Mouse (Mus musculus) E14TG2a.4 (cell line): ENCODE measurements around the gene Dedd.
"Not testable (repeated sequence)": the region's sequence is repeated elsewhere in the genome, so short reads cannot be mapped to it uniquely, and the experiment has no call there.

Experiments
- H3K27me3 ChIP-seq: 2 replicates; pipeline ENCODE4 v1.6.1; 2014; ENCODE audit warnings: low read length, control low read depth; ENCODE audit not compliant: insufficient read depth
- H3K36me3 ChIP-seq: 2 replicates; pipeline ENCODE4 v1.6.1; 2014; ENCODE audit warnings: low read length, control low read depth; ENCODE audit not compliant: insufficient read depth
- H3K4me1 ChIP-seq: replicated peaks from 2 replicates; pipeline ENCODE4 v1.6.1; 2014; ENCODE audit warnings: low read depth, low read length, control low read depth
- H3K4me3 ChIP-seq: replicated peaks from 2 replicates; pipeline ENCODE4 v1.5.1; 2014; ENCODE audit warnings: mild to moderate bottlenecking, low read length
- H3K9me3 ChIP-seq: 2 replicates; pipeline ENCODE4 v1.6.1; 2014; ENCODE audit warnings: low read length, control low read depth
- CTCF ChIP-seq: conservative IDR thresholded peaks from 2 replicates; pipeline ENCODE4 v1.5.1; 2014; ENCODE audit warnings: low read length
- NANOG ChIP-seq: IDR thresholded peaks from 2 replicates; pipeline ENCODE4 v1.6.1; 2014; ENCODE audit warnings: borderline replicate concordance, low read length, mixed read lengths
- POU5F1 ChIP-seq: IDR thresholded peaks from 2 replicates; pipeline ENCODE4 v1.6.1; 2014; ENCODE audit warnings: low read length, borderline replicate concordance

The Dedd gene

GRCm38 (mm10) chr1:171295063-171295402 lies 33.9 kb upstream of the Dedd start:
- Histone ChIP-seq H3K4me3 (peak overlapping the region; percentile 94), H3K36me3 (peaks cover under 1% of the 10 kb centered on the region)

DNA sequence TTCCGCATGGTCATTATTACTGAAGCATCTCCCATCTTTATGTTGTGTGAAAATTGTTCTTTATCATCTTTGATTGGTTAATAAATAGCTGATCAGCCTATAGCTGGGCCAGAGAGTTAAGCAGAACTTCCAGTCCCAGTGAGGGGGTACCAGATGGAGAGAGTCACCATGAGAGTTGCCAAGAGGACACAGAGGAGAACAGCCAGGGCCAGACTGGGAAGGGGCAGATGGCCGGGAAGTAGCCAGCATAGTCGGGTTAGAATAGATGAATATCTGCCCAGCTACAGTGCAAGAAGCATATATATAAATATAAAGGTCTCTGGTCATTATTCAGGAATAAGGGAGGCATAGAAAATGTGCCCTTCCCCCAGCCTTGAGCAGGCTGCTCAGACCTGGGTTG lies 30.7 kb upstream of the Dedd start:
- TF ChIP-seq NANOG (no peak), POU5F1 (no peak), CTCF (no peak)
- H3K27me3 ChIP-seq, result no peaks in the 10 kb centered on the region
- H3K36me3 ChIP-seq, result no peaks in the 10 kb centered on the region
- H3K4me1 ChIP-seq, result peaks cover 22% of the 10 kb centered on the region
- no peaks in the 10 kb centered on the region for H3K9me3 ChIP-seq
- no peak overlapping the region for H3K4me3 ChIP-seq

More at GRCm38 (mm10) chr1:171295063-171295402, 33.9 kb upstream of the Dedd start:
- no peaks in the 10 kb centered on the region for H3K27me3 ChIP-seq
- TF ChIP-seq POU5F1 (no peak), NANOG (no peak), CTCF (no peak)
- H3K4me1 ChIP-seq, result peaks cover 41% of the 10 kb centered on the region
- H3K9me3 ChIP-seq, result no peaks in the 10 kb centered on the region

DNA sequence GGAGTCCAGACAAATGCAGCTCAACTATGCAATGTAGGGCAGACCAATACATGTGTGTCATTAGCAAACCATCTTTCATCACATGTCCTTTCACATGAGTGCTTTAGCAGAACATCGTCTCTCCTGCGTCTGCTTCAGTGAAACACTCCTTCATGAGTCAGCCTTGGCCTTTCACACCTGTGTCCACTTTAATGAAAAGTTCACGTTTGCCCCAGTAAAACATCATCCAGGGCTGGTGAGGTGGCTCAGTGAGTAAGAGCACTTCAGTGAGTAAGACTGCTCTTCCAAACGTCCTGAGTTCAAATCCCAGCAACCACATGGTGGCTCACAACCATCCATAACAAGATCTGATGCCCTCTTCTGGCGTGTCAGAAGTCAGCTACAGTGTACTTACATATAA lies 22.8 kb upstream of the Dedd start:
- H3K36me3 ChIP-seq, H3K4me3 ChIP-seq, H3K9me3 ChIP-seq: not testable (repeated sequence)

GRCm38 (mm10) chr1:171309321-171309720 lies 19.6 kb upstream of the Dedd start:
- H3K4me3 ChIP-seq, result no peak overlapping the region
- H3K36me3 ChIP-seq, result no peaks in the 10 kb centered on the region
- H3K4me1 ChIP-seq, result peaks cover 7% of the 10 kb centered on the region; the same call in 1 of the 2 replicates
- no peaks in the 10 kb centered on the region for H3K9me3 ChIP-seq
- no peaks in the 10 kb centered on the region for H3K27me3 ChIP-seq
- no peak for TF ChIP-seq CTCF

More for the DNA sequence above, 22.8 kb upstream of the Dedd start:
- not testable (repeated sequence) for H3K27me3 ChIP-seq, H3K4me1 ChIP-seq

- Histone ChIP-seq H3K27me3 (no peaks in the 10 kb centered on the region), H3K4me3 (peak overlapping the region; percentile 87), H3K4me1 (peaks cover 55% of the 10 kb centered on the region), H3K9me3 (no peaks in the 10 kb centered on the region), H3K36me3 (no peaks in the 10 kb centered on the region)
- no peak for TF ChIP-seq CTCF
- no peak for TF ChIP-seq POU5F1
- peak; percentile 81 for TF ChIP-seq NANOG
Observed at GRCm38 (mm10) chr1:171319748-171320147, 9.2 kb upstream of the Dedd start.

DNA sequence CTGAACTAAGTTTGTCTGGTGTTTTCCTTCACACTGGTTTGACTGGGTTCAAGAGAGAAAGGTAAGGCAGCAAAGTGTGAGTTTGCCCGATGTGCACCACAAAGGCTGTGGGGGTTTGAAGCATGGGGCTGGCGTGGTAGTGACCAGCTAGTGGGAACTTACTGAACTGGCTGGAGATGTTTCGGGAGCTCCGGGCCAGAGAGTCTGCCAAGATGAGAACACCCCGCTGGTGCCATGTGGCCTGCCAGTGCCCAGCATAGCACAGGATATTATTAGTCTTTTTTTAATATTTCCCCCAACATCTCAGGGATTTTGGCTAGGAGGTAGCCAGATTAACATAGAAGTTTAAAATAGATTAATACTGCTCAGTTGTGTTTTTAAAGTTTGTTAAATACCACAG lies 8.8 kb upstream of the Dedd start:
- Histone ChIP-seq H3K9me3 (no peaks in the 10 kb centered on the region), H3K4me3 (peak overlapping the region; percentile 87)

DNA sequence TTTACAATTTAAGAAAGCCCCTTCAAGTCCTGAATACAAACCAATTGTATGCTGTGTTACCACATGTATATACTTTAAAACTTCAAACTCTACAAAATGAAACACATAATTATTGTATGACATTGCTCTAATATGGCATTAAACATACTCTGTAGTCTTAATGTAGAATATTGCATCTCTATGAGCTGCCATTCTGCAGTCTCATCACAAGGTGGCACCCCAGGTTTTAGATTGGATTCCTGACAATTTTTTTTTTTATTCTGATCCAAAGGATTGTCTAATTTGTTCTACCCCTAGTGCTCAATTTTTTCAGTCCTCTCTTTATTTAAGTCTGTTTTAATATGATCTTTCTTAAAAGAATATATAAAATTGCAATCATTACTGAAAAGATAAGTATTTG lies 7.5 kb upstream of the Dedd start:
- H3K4me3 ChIP-seq, result no peak overlapping the region
- peaks cover 15% of the 10 kb centered on the region for H3K36me3 ChIP-seq
- no peaks in the 10 kb centered on the region for H3K9me3 ChIP-seq
- TF ChIP-seq NANOG, result no peak
- TF ChIP-seq CTCF, result peak; percentile 55
- no peak for TF ChIP-seq POU5F1
- H3K4me1 ChIP-seq, result peaks cover 71% of the 10 kb centered on the region
- no peaks in the 10 kb centered on the region for H3K27me3 ChIP-seq

More for the DNA sequence above, 8.8 kb upstream of the Dedd start:
- peaks cover 59% of the 10 kb centered on the region for H3K4me1 ChIP-seq
- peaks cover 3% of the 10 kb centered on the region for H3K36me3 ChIP-seq
- no peaks in the 10 kb centered on the region for H3K27me3 ChIP-seq
- TF ChIP-seq CTCF, result no peak
- TF ChIP-seq POU5F1, result no peak
- no peak for TF ChIP-seq NANOG

DNA sequence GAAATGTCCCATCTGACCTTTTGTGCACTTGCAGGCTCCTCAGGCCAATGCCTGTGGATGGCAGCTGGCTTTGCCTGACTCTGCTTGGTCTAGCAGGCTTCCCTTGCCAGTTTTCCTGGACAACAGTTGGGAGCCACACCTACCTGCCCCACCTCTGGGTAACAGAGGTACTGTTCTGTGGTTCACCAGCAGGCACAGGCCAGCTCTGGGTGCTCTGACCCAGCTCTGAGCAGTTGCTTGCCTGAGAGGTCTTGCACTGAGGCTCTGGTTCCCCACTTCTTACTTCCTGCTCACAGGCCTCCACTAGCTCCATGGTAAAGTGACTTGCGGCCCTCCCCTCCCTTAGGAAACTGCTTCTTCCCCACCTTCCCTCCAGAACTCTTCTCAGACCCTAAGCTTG lies 6.9 kb upstream of the Dedd start:
- Histone ChIP-seq H3K9me3 (no peaks in the 10 kb centered on the region), H3K4me3 (0 out of 2 replicates have a peak overlapping the region, but pooled peaks have one; percentile 35), H3K27me3 (no peaks in the 10 kb centered on the region), H3K4me1 (peaks cover 71% of the 10 kb centered on the region), H3K36me3 (peaks cover 17% of the 10 kb centered on the region)
- TF ChIP-seq CTCF (no peak), POU5F1 (no peak), NANOG (no peak)

- peaks cover 74% of the 10 kb centered on the region for H3K4me1 ChIP-seq
- no peaks in the 10 kb centered on the region for H3K27me3 ChIP-seq
- H3K36me3 ChIP-seq, result peaks cover 23% of the 10 kb centered on the region
- H3K9me3 ChIP-seq, result no peaks in the 10 kb centered on the region
- no peak overlapping the region for H3K4me3 ChIP-seq
- no peak for TF ChIP-seq NANOG
- TF ChIP-seq POU5F1, result no peak
- no peak for TF ChIP-seq CTCF
Observed at GRCm38 (mm10) chr1:171325571-171325970, 3.4 kb upstream of the Dedd start.

GRCm38 (mm10) chr1:171326588-171326987 lies 2.4 kb upstream of the Dedd start:
- Histone ChIP-seq H3K4me1 (peaks cover 73% of the 10 kb centered on the region), H3K36me3 (peaks cover 23% of the 10 kb centered on the region)
- H3K27me3 ChIP-seq, H3K9me3 ChIP-seq, H3K4me3 ChIP-seq: not testable (repeated sequence)
